In genomic region chr2:26915927-26916728, GRCm38 (mm10) we compare ENCODE assay signal across 8 mouse cellular contexts. TPM values are rescaled to one million over a fixed set of nuclear protein-coding genes. Genes with fewer than 3 reads are reported as not detected.
DNase-seq lines count a peak whose midpoint lies in the region; ATAC-seq and TF ChIP-seq lines count a peak whose summit lies in the region.

Surf2 (plus strand) TSS chr2:26916367.
Surf1 (minus strand) TSS chr2:26916530.

- peak; percentile 80 for ATAC-seq in erythroid progenitor cell, adult 5-6 weeks (replicated peaks; ENCODE audit: low FRiP score, poor library complexity, severe bottlenecking)
- peak; percentile 74 for ATAC-seq in heart, embryonic 12.5 days (ENCODE audit: insufficient number of reproducible peaks, low FRiP score)
- ATAC-seq in kidney, postnatal 0 days (replicated peaks; ENCODE audit: low FRiP score, low read depth) = peak; percentile 74
- ATAC-seq in monocyte, adult 5-6 weeks (replicated peaks; ENCODE audit: insufficient number of reproducible peaks, low FRiP score, low TSS enrichment, poor library complexity, severe bottlenecking) = peak; percentile 88

- no peaks in the 10 kb centered on the region for H3K27me3 ChIP-seq in heart, embryonic 12.5 days (replicated peaks)
- H3K27me3 ChIP-seq in kidney, postnatal 0 days (ENCODE audit: insufficient read depth, low read length) = no peaks in the 10 kb centered on the region
- no peaks in the 10 kb centered on the region for H3K27me3 ChIP-seq in liver, adult 2 months (ENCODE audit: control insufficient read depth, insufficient read depth, low read length)

- H3K4me2 ChIP-seq in heart, embryonic 12.5 days = peak within 1 kb of the TSS; percentile 93
- peak within 1 kb of the TSS; percentile 97 for H3K4me2 ChIP-seq in kidney, postnatal 0 days (ENCODE audit: low read length)

- peak within 1 kb of the TSS; percentile 85 for H3K9ac ChIP-seq in heart, embryonic 12.5 days
- peak within 1 kb of the TSS; percentile 85 for H3K9ac ChIP-seq in kidney, postnatal 0 days (ENCODE audit: low read depth, low read length)
- peak within 1 kb of the TSS; percentile 65 for H3K9ac ChIP-seq in liver, adult 2 months (ENCODE audit: low read depth, low read length)

- H3K36me3 ChIP-seq in heart, embryonic 12.5 days = peaks cover 72% of the 10 kb centered on the region
- H3K36me3 ChIP-seq in kidney, postnatal 0 days (ENCODE audit: insufficient read depth, low read length) = peaks cover 47% of the 10 kb centered on the region
- H3K36me3 ChIP-seq in liver, adult 2 months (ENCODE audit: control insufficient read depth, insufficient read depth, low read length) = peaks cover 38% of the 10 kb centered on the region

- peak; percentile 26; the same call in 1 of the 2 replicates for TF ChIP-seq POLR2A in brain, embryonic 14.5 days (IDR thresholded peaks at IDR 0.05; ENCODE audit: borderline replicate concordance, extremely low read depth, insufficient read depth, insufficient read length, poor library complexity, severe bottlenecking)
- TF ChIP-seq POLR2A in liver, adult 2 months (IDR thresholded peaks at IDR 0.05; ENCODE audit: extremely low read depth, insufficient read depth, low read length) = 0 out of 2 replicates have a peak, but pooled peaks have one; percentile 49

- DNase-seq in B cell, adult 2 months = peak; percentile 82 to 83
- peak; percentile 94 for DNase-seq in brain, embryonic 14.5 days (ENCODE audit: low read depth)
- DNase-seq in kidney, postnatal 0 days (ENCODE audit: low spot score) = peak; percentile 91
- DNase-seq in liver, adult 2 months (ENCODE audit: extremely low read depth, low read depth, low spot score) = peak; percentile 85
- DNase-seq in spleen, postnatal 36 days (ENCODE audit: low spot score in 2 of 2) = peak; percentile 74 to 78

- peaks cover 17% of the 10 kb centered on the region for H3K79me2 ChIP-seq in liver, adult 2 months (ENCODE audit: control insufficient read depth, insufficient read depth, low read length)

- peak within 1 kb of the TSS; percentile 53 for H3K27ac ChIP-seq in heart, embryonic 12.5 days (ENCODE audit: poor library complexity, severe bottlenecking)
- peak within 1 kb of the TSS; percentile 79 for H3K27ac ChIP-seq in kidney, postnatal 0 days
- peak within 1 kb of the TSS; percentile 59 for H3K27ac ChIP-seq in liver, adult 2 months (replicated peaks; ENCODE audit: insufficient read depth, low read depth, low read length)

- peaks cover 45% of the 10 kb centered on the region for H3K4me1 ChIP-seq in heart, embryonic 12.5 days (replicated peaks)
- H3K4me1 ChIP-seq in kidney, postnatal 0 days (replicated peaks; ENCODE audit: insufficient read depth, low read length) = peaks cover 34% of the 10 kb centered on the region
- H3K4me1 ChIP-seq in liver, adult 2 months (ENCODE audit: control insufficient read depth, insufficient read depth, low read length) = peaks cover 31% of the 10 kb centered on the region

- TF ChIP-seq CTCF in brain, embryonic 14.5 days (IDR thresholded peaks at IDR 0.05; ENCODE audit: borderline replicate concordance, extremely low read depth, insufficient read depth, insufficient read length) = no peak
- no peak for TF ChIP-seq CTCF in kidney, postnatal 0 days (IDR thresholded peaks at IDR 0.05; ENCODE audit: low read depth)
- no peak for TF ChIP-seq CTCF in liver, adult 2 months (IDR thresholded peaks at IDR 0.05; ENCODE audit: low read depth, low read length)

- peak within 1 kb of the TSS; percentile 81 for H3K4me3 ChIP-seq in heart, embryonic 12.5 days
- H3K4me3 ChIP-seq in kidney, postnatal 0 days (replicated peaks; ENCODE audit: low read depth, low read length) = peak within 1 kb of the TSS; percentile 76
- peak within 1 kb of the TSS; percentile 66 for H3K4me3 ChIP-seq in liver, adult 2 months (ENCODE audit: insufficient read depth, low read depth, low read length)

- 1% methylated on average over 46 of the region's 47 CpGs for WGBS in heart, embryonic 12.5 days
- WGBS in kidney, postnatal 0 days = 2% methylated on average over 47 of the region's 47 CpGs
- WGBS in liver, adult 2 months = 1% methylated on average over 47 of the region's 47 CpGs

- H3K9me3 ChIP-seq in heart, embryonic 12.5 days (replicated peaks) = no peaks in the 10 kb centered on the region
- no peaks in the 10 kb centered on the region for H3K9me3 ChIP-seq in kidney, postnatal 0 days (replicated peaks; ENCODE audit: low read length)

RNA-seq across cellular contexts. Expression of gene Surf2, which starts in this region (rescaled TPM):
- 51.2 and 56.7 TPM in 2 replicates for polyA plus RNA-seq in brain, embryonic 14.5 days (2012; rRNA removed)
- 6.5 and 7.1 TPM in 2 replicates for total RNA-seq in erythroid progenitor cell, adult 5-6 weeks (2015; ENCODE audit: low replicate concordance)
- 5.3 and 11.8 TPM in 2 replicates for total RNA-seq in erythroid progenitor cell, adult 5-6 weeks (2017; ENCODE audit: low replicate concordance)
- polyA plus RNA-seq in heart, embryonic 12.5 days (2016; fragmentation: Nextera tagmentation; extraction: Ambion mirVana) = 30.5 and 31.4 TPM in 2 replicates
- 37.2 and 39.4 TPM in 2 replicates for polyA plus RNA-seq in kidney, postnatal 0 days (2015; fragmentation: Nextera tagmentation; extraction: Ambion mirVana)
- total RNA-seq in liver, adult 2 months (2014; rRNA removed) = 10.0 and 10.3 TPM in 2 replicates
- 11.6 and 14.5 TPM in 2 replicates for polyA plus RNA-seq in liver, adult 2 months (2012; rRNA removed)
- 42.5 to 69.7 TPM (median 48.7 TPM) in 3 replicates for total RNA-seq in monocyte, adult 5-6 weeks (2017)

RNA-seq across cellular contexts. Expression of gene Surf1, which starts in this region (rescaled TPM):
- 60.6 and 68.5 TPM in 2 replicates for polyA plus RNA-seq in brain, embryonic 14.5 days (2012; rRNA removed)
- 41.1 and 42.3 TPM in 2 replicates for total RNA-seq in erythroid progenitor cell, adult 5-6 weeks (2015; ENCODE audit: low replicate concordance)
- total RNA-seq in erythroid progenitor cell, adult 5-6 weeks (2017; ENCODE audit: low replicate concordance) = 13.5 and 16.5 TPM in 2 replicates
- polyA plus RNA-seq in heart, embryonic 12.5 days (2016; fragmentation: Nextera tagmentation; extraction: Ambion mirVana) = 39.2 and 40.5 TPM in 2 replicates
- 62.5 and 64.1 TPM in 2 replicates for polyA plus RNA-seq in kidney, postnatal 0 days (2015; fragmentation: Nextera tagmentation; extraction: Ambion mirVana)
- 55.5 and 60.5 TPM in 2 replicates for total RNA-seq in liver, adult 2 months (2014; rRNA removed)
- polyA plus RNA-seq in liver, adult 2 months (2012; rRNA removed) = 51.7 and 57.2 TPM in 2 replicates
- total RNA-seq in monocyte, adult 5-6 weeks (2017) = 60.1 to 86.2 TPM (median 60.4 TPM) in 3 replicates

Comparison
In these comparisons a context has a peak if more than half of its experiments do, and no peak if none do; other contexts are left out.
1. Peak in every context shown above with its lines: DNase-seq, ATAC-seq, H3K4me3 ChIP-seq and H3K27ac ChIP-seq.